Mouse (Mus musculus) liver, embryonic 11.5 days (tissue): Measurements from ENCODE around the gene Fsip1. TPM values are rescaled to one million over a fixed set of nuclear protein-coding genes. Genes with fewer than 3 reads are reported as not detected.
"Not testable (repeated sequence)": the region's sequence is repeated elsewhere in the genome, so short reads cannot be mapped to it uniquely, and the experiment has no call there.

Experiments
- ATAC-seq: fragments of 200-750 bp; cut with Nextera tagmentation; replicated peaks from 2 replicates; pipeline ENCODE4 v1.8.0; 2017; ENCODE audit warnings: moderate number of reproducible peaks, mild to moderate bottlenecking, moderate TSS enrichment, moderate library complexity; ENCODE audit not compliant: low FRiP score
- DNase-seq: peaks from one replicate; pipeline ENCODE4 v3.0.0-alpha.2; 2017; ENCODE audit warnings: low spot score
- H3K27ac ChIP-seq: fragments of 300-500 bp; sonication (generic); 2 replicates; pipeline ENCODE4 v1.5.1; 2014; ENCODE audit warnings: mild to moderate bottlenecking, low read depth, low read length, control low read depth
- H3K27me3 ChIP-seq: fragments of 300-500 bp; sonication (generic); replicated peaks from 2 replicates; pipeline ENCODE4 v1.6.1; 2014; ENCODE audit warnings: low read length, mixed read lengths; ENCODE audit not compliant: control insufficient read depth, insufficient read depth
- H3K36me3 ChIP-seq: fragments of 300-500 bp; sonication (generic); 2 replicates; pipeline ENCODE4 v1.6.1; 2014; ENCODE audit warnings: mild to moderate bottlenecking, low read length, moderate library complexity, mixed read lengths; ENCODE audit not compliant: control insufficient read depth, insufficient read depth
- H3K4me1 ChIP-seq: fragments of 300-500 bp; sonication (generic); replicated peaks from 2 replicates; pipeline ENCODE4 v1.6.1; 2014; ENCODE audit warnings: low read length, mixed read lengths; ENCODE audit not compliant: control insufficient read depth, insufficient read depth
- H3K4me2 ChIP-seq: fragments of 300-500 bp; sonication (generic); 2 replicates; pipeline ENCODE4 v1.6.1; 2014; ENCODE audit warnings: mild to moderate bottlenecking, control low read depth, moderate library complexity
- H3K4me3 ChIP-seq: fragments of 300-500 bp; sonication (generic); 2 replicates; pipeline ENCODE4 v1.5.1; 2014; ENCODE audit warnings: low read depth, low read length, control low read depth
- H3K9ac ChIP-seq: fragments of 300-500 bp; sonication (generic); 2 replicates; pipeline ENCODE4 v1.6.1; 2014; ENCODE audit warnings: low read depth, low read length, control low read depth
- H3K9me3 ChIP-seq: fragments of 300-500 bp; sonication (generic); 2 replicates; pipeline ENCODE4 v1.6.1; 2016; ENCODE audit warnings: low read length, inconsistent platforms, mixed read lengths; ENCODE audit not compliant: control insufficient read depth
- WGBS: fragments of 180-500 bp; shearing (Covaris S2); extraction: QIAGEN DNeasy Blood & Tissue Kit; methylation state at CpG from one replicate; pipeline ENCODE4 v1.1.7; 2014; 5-methylcytosine and 5-hydroxymethylcytosine counted together
- polyA plus RNA-seq: library from polyadenylated mRNA; unstranded; fragments of >200 nt; fragmentation: Nextera tagmentation; extraction: Ambion mirVana; gene quantifications from 2 replicates; pipeline ENCODE4 v1.2.1, GENCODE M21; 2014

The Fsip1 gene
- polyA plus RNA-seq, 1 experiment from 2014 or later: 0.29 TPM

DNA sequence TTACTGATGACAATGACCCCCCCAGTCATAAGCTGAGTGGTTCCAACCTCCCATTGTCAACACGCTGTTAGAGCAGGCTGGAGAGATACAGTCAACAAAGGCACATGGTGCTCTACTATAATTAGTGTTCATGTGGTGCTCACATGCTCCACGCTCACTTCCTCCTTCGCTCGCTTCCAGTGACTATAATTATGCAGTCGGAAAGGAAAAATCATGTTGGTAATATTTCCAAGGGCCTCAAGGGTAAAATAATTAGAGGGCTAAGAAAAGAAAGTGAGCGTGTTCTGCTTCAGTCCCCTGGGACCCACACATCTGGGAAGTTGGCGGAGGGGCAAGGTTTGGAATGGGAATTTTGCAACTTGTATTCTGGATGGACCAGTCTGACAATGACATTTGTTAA lies 38.7 kb upstream of the Fsip1 start:
- Histone ChIP-seq H3K27ac (no peak overlapping the region), H3K4me3 (no peak overlapping the region), H3K9ac (no peak overlapping the region), H3K36me3 (no peaks in the 10 kb centered on the region), H3K27me3 (no peaks in the 10 kb centered on the region), H3K9me3 (no peaks in the 10 kb centered on the region), H3K4me2 (no peak overlapping the region), H3K4me1 (no peaks in the 10 kb centered on the region)
- no peak for DNase-seq
- ATAC-seq: no peak
- 79% methylated on average over 7 of the region's 7 CpGs for WGBS

DNA sequence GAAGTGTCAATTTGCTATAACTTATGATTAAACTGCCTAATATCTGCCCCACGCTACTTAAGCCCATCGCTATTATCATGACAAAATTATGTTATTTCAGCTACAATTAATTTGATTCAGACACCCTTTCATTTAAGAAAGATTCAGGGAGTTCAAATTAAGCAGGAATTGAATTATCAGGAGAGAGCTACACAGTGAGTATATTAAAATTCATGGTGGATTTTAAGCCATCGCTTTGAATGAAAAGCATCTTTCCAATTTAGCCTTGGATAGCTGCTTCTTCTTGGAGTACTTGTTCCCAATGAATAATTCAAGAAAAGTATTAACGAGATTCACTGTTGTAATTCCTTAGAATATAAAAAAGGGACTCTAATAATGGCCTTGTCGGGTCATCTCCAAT lies 36.8 kb upstream of the Fsip1 start:
- H3K9ac ChIP-seq: no peak overlapping the region
- no peak overlapping the region for H3K4me3 ChIP-seq
- DNase-seq (no peak), ATAC-seq (no peak)
- WGBS: 80% methylated on average over 5 of the region's 5 CpGs
- no peak overlapping the region for H3K27ac ChIP-seq
- H3K36me3 ChIP-seq: no peaks in the 10 kb centered on the region
- no peaks in the 10 kb centered on the region for H3K4me1 ChIP-seq
- no peak overlapping the region for H3K4me2 ChIP-seq
- no peaks in the 10 kb centered on the region for H3K9me3 ChIP-seq
- H3K27me3 ChIP-seq: no peaks in the 10 kb centered on the region

DNA sequence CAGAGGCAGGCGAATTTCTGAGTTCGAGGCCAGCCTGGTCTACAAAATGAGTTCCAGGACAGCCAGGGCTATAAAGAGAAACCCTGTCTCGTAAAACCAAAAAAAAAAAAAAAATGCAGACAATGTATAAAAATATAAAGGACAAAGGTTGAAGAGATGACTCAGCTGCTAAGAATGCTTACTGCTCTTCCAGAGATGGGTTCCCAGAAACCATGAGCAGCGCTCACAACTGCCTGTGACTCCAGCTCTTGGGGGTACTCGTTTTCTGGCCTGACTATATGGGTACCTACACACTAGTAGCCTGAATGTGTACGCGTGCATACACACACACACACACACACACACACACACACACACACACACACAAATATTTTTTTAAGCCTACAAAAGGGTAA lies 32.3 kb upstream of the Fsip1 start:
- not testable (repeated sequence) for H3K27me3 ChIP-seq, H3K4me1 ChIP-seq, H3K4me2 ChIP-seq, H3K36me3 ChIP-seq, H3K27ac ChIP-seq, DNase-seq, H3K9ac ChIP-seq, H3K9me3 ChIP-seq, ATAC-seq, H3K4me3 ChIP-seq
- WGBS: 83% methylated on average over 7 of the region's 7 CpGs

DNA sequence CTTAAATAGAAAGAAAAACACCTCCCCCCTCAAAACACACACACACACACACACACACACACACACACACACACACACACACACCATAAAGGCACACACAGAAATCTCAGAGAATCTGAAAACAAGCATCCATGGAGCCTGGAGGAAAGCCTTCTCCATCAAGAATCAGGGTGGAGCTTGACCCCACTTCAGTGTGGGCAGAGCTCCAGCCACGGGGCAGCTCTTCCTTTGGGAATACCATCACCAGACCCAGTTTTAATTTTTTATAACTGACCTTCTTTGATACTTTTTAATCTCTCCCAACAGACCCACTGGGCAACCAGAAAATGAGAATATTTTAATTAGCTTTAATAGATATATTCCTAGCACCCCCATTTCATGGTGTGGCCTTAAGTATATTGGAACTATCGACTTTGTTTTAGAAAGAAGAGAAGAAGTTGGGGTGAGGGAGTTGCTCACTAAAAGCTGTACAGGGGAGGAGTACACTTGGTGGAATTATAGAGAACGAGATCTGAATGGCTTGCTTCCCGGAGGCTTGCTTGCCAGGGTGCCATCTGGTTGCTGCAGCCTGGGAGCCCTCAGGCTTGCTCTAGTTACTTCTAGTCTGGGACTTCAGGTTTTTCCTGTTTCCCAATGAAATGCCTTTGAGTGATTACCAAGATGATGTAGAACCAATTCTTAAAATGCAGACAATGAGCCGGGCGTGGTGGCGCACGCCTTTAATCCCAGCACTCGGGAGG lies 31.7 kb upstream of the Fsip1 start:
- DNase-seq: no peak
- H3K27me3 ChIP-seq: no peaks in the 10 kb centered on the region
- H3K27ac ChIP-seq: no peak overlapping the region
- no peaks in the 10 kb centered on the region for H3K9me3 ChIP-seq
- WGBS: 87% methylated on average over 9 of the region's 9 CpGs
- H3K4me3 ChIP-seq: no peak overlapping the region
- H3K4me2 ChIP-seq: no peak overlapping the region
- H3K9ac ChIP-seq: no peak overlapping the region
- ATAC-seq: no peak
- H3K36me3 ChIP-seq: no peaks in the 10 kb centered on the region
- H3K4me1 ChIP-seq: no peaks in the 10 kb centered on the region

DNA sequence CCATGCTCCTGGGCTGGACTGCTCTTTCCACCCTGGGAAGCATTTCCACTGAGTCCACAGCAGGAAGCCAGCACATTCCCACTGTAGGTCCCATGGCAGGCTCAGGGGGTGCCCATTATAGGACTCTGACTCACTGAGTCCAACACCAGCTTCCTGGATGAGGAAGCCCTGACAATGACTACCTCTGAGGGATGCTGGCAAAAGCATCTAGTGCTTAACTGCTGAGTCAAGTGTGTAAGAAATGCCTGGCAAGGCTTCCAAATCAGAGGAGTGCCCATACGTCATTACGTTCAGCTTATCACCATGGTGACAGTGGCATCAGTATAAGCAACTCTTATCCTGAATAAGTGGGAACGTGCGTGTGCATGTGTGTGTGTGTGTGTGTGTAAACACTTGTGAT lies 30.9 kb upstream of the Fsip1 start:
- Histone ChIP-seq H3K27ac (no peak overlapping the region), H3K4me2 (no peak overlapping the region), H3K36me3 (no peaks in the 10 kb centered on the region), H3K9me3 (no peaks in the 10 kb centered on the region), H3K27me3 (no peaks in the 10 kb centered on the region), H3K4me3 (no peak overlapping the region), H3K9ac (no peak overlapping the region), H3K4me1 (no peaks in the 10 kb centered on the region)
- DNase-seq (no peak), ATAC-seq (no peak)
- 74% methylated on average over 4 of the region's 4 CpGs for WGBS

DNA sequence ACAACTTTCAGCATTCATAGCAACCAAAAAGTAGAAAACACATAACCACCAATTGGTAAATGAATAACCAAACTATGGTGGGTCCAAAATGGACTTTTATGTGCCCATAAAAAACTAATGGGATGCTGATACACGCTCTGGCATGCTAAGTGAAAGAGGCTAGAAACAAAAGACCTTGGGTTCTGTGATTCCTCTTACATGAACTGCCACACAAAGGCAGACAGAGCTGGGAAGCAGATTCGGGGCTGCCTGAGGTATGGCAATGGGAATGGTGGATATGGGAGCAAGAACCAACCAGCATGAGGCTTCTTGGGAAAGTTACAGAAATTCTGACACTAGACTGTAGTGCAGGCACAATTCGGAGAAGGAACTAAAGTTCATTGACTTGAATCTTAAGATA lies 25.7 kb upstream of the Fsip1 start:
- ATAC-seq: no peak
- no peak for DNase-seq
- 75% methylated on average over 3 of the region's 3 CpGs for WGBS

DNA sequence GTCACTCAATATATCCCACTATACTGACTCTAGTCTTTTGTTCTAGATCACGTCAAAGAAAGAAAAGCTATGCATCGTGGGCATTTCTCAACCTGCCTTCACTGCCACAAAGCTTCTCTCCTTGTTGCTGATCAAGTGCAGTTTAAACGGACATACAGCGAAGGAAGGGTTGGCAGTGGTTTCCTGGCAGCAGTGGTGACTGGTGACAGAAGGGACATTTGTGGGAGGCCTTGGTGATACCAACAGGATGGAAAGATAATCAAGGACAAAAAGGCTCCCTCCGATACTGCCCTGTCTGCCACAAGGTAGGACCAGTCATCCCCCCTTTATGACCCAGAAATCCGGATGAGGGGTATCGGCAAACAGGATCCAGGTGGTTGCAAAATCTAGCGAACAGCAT lies 21.5 kb upstream of the Fsip1 start:
- H3K27ac ChIP-seq: no peak overlapping the region
- no peak overlapping the region for H3K4me2 ChIP-seq
- no peaks in the 10 kb centered on the region for H3K27me3 ChIP-seq
- ATAC-seq: no peak
- 86% methylated on average over 8 of the region's 8 CpGs for WGBS
- H3K9me3 ChIP-seq: no peaks in the 10 kb centered on the region
- DNase-seq: no peak
- H3K36me3 ChIP-seq: no peaks in the 10 kb centered on the region
- no peaks in the 10 kb centered on the region for H3K4me1 ChIP-seq
- H3K4me3 ChIP-seq: no peak overlapping the region
- H3K9ac ChIP-seq: no peak overlapping the region

More for the DNA sequence above, 25.7 kb upstream of the Fsip1 start:
- no peak overlapping the region for H3K27ac ChIP-seq
- no peak overlapping the region for H3K4me2 ChIP-seq
- no peaks in the 10 kb centered on the region for H3K4me1 ChIP-seq
- no peak overlapping the region for H3K4me3 ChIP-seq
- no peaks in the 10 kb centered on the region for H3K36me3 ChIP-seq
- H3K27me3 ChIP-seq: no peaks in the 10 kb centered on the region
- H3K9ac ChIP-seq: no peak overlapping the region
- no peaks in the 10 kb centered on the region for H3K9me3 ChIP-seq

DNA sequence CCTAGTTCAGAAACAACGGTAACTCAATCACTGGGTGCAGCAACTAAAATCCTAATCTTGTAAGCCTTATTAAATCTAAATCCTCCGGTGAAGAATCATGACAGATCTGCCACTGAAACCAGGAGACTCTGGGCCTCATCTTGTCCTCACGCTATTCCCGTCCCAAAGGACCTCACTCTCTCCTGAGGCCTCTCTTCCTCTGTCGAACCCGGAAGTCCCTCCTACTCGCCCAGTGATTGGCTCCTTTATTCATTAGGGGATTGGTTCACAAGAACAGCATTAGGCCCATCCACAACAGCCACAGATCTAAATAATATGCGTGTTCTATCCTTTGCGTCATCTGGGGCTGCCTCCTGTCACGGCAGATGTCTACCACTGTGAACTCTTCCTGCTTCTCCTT lies 14.8 kb upstream of the Fsip1 start:
- 88% methylated on average over 10 of the region's 10 CpGs for WGBS
- Histone ChIP-seq H3K4me1 (no peaks in the 10 kb centered on the region), H3K36me3 (no peaks in the 10 kb centered on the region), H3K4me2 (no peak overlapping the region), H3K9me3 (no peaks in the 10 kb centered on the region), H3K9ac (no peak overlapping the region), H3K27me3 (no peaks in the 10 kb centered on the region), H3K4me3 (no peak overlapping the region), H3K27ac (no peak overlapping the region)
- no peak for ATAC-seq
- no peak for DNase-seq

DNA sequence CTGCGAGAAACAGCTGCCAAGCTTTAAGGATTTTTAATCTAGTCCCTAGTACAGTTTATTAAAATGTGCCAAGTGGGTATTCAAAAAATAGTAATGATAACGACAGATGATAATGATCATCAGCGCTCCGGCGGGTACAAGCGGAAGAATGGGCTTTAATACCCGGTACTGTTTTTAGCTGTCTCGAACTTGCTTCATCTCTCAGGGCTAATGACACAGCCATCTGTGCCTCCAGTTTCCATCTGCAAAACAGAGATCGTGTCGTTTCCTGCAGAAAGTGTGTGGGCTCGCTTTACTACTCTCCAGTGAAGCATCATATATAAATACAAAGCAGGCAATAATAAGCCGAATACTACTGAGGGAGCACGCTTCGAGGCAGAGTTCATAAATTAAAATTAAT lies 13.4 kb upstream of the Fsip1 start:
- ATAC-seq: no peak

More for the DNA sequence above, 13.4 kb upstream of the Fsip1 start:
- no peaks in the 10 kb centered on the region for H3K9me3 ChIP-seq
- DNase-seq: no peak
- no peaks in the 10 kb centered on the region for H3K36me3 ChIP-seq
- H3K4me3 ChIP-seq: no peak overlapping the region
- no peaks in the 10 kb centered on the region for H3K27me3 ChIP-seq
- WGBS: 87% methylated on average over 14 of the region's 14 CpGs
- H3K4me1 ChIP-seq: no peaks in the 10 kb centered on the region
- no peak overlapping the region for H3K9ac ChIP-seq
- H3K4me2 ChIP-seq: no peak overlapping the region
- no peak overlapping the region for H3K27ac ChIP-seq
